Mouse (Mus musculus) MEL-GATA-1-ER (cell line): ENCODE measurements at regions not wholly inside any gene's neighbourhood (a gene's known extent, or its start where the extent isn't known, plus 50 kb on each side); places are given as distances from the start of the nearest gene placed in this dataset.

Experiments
- DNase-seq: peaks from one replicate; pipeline ENCODE4 v3.0.0-alpha.2; 2012; ENCODE audit warnings: low read depth; ENCODE audit errors: extremely low read depth

- DNase-seq = no peak
Observed at GRCm38 (mm10) chr13:60061589-60061988, 115.6 kb downstream of the Gas1 start.

DNA sequence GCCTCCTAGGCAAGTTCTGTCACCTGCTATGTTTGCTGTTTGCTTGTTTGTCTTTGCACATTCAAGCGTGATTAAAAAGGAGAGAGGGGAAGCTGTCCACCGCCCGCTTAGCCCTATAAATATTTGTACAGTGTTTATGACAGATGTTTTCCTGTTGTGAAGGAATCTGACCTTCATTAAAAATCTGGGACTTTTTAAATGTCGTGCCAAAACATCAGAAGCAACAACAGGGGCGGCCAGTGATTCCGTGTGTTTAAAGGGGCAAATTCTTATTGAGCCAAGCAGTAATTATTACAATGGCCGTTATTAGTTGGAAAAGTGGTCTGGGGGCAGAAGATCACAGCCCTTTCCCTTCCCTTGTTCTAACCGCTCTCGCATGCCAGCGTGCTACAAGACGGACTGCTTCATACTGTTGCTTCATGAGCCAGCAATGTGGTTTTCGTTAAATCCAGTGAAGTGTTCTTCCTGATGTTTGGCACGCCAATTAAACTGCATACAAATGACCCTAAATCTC is 119.3 kb downstream of the Gas1 start:
- no peak for DNase-seq

DNA sequence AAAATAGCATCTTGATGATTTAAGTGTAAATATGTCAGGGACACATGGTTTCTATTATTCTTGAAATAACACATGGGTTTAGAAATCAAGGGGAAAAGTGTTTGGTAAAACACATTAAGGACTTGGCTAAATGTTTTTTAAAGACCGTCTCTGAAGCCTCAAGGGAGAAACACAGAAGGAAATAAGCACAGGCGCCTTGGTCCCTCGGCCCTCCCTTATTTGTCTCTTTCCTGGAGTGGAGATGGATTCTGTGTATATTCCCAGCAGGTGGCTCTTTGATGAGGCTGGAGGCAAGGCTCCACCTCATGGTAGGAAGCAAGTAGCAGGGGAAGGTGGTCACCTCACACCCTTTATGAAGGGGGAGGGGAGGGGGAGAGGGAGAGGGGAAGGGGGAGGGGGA is 122.6 kb downstream of the Gas1 start:
- no peak for DNase-seq

DNA sequence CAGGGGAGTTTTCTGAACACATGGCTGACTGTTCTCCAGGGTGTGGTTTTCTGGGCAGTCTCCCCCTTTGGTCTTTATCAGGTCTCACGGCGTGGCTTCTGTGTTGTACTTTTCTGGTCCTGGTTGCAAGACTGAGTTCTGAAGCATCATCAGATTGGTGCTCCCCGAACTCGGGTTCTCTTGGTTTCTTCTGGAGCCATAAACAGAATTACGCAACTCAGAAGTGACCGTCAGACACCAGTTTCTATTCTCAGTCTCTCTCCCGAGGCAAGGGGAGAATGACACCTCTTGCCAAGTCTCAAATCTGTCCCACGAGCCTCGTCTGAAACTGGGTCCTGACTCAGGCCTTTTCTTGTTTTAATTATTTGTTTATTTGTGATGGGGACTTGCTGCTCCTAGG is 123.1 kb downstream of the Gas1 start:
- DNase-seq = no peak

- DNase-seq = no peak
Observed at GRCm38 (mm10) chr13:60051866-60052265, 125.3 kb downstream of the Gas1 start.

DNA sequence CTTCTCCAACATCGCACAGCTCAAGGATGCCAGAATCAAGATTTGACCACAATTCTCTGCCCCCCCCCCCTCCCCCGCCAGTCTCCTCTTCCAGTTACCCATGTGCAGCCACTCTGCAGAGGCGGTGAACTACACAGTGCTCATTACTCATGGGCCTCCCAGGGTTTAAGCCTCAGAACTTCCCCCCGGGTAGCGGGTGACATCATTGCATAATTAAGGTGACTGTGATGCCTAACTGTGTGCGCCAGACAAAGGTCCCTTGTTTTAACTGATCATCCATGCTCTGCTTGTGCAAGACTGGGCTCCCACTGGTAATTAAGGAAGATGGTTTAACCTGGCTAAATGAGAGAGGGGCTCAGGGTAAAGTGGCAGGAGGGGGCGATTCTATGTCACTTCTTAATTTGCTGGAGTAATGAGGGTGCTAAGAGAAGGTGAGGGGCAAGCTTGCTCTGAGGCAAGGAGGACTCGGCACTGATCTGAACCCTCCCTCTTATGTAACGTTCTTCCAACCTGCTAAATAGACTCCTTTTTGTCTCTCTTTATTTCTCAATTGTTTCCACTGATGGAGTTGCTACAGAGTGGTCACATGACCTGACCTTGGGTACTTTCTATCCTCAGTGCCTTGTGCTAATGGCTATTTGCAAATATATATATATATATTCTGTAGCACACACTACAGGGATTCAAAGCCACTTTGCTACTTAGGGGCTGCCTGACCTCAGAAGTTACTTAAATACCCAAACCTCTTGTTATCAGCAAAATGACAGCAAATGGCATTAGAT is 126.2 kb downstream of the Gas1 start:
- no peak for DNase-seq

- DNase-seq = no peak
Observed at GRCm38 (mm10) chr13:60049703-60050102, 127.5 kb downstream of the Gas1 start.

DNA sequence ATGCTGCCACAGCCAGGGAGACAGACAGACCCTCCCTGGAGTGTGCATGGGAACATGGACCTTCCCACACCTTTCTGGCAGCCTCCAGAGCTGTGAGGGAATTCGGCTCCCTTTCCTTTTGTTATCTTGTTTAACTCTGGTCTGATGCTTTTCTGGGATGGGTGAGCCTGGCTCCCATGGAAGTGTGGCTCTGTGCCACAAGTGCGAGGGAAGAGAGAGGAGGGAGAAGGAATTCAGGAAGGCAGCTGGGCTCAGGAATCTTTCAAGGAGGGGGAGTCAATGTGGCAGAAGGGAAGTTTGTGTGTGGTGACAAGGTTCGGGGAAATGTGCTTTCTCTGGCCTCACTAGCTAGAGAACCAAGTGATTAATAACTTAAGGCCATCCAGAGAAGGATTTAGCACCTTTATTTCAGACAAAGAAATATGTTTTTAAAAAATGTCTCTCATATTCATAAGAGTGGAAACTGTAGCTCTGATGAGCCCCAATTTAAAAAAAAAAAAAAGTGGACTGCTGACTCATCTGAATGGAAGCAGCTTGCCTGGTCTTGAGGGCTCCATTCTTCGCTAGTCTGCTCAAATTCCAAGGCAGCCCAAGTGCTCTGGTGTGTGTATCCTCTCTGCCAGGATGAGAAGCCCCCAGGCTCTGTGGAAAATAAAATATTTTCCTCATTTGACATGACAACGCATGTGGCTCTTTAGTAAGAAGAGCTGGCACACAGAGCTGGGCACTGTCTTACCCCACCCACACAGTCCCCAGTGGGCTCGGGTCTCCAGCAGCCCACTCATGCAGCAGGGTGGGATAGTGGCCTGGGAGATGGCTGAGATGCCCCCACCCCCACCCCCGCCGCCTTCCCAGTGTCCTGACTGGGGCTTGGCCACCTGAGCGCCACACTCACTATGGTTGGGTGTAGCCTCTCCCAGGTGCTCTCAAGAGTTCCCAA is 129.1 kb downstream of the Gas1 start:
- DNase-seq = no peak

GRCm38 (mm10) chr13:60045752-60046151 is 131.4 kb downstream of the Gas1 start:
- DNase-seq = no peak

DNA sequence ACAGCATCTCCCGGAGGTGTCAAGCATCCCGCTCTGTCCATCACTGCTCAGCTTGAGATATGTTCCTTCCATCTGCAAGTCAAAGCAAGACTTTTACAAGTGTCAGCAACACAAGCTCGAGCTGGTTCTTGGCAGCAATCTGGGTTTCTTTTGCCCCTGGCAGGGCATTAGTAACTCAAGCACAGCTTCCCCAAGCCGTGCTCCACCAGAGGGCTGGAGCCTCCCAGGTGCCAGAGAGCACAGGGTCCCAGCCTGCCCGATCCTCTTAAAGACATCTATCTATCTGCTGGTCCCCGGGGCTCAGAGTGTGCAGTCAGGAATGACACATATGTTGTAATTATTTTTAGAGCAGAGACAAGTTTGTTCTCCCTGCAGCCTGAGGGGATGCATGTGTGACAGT is 132.3 kb downstream of the Gas1 start:
- DNase-seq = no peak

- no peak for DNase-seq
Observed at GRCm38 (mm10) chr13:60042443-60042842, 134.7 kb downstream of the Gas1 start.

GRCm38 (mm10) chr13:60035536-60036130 is 141.5 kb downstream of the Gas1 start:
- DNase-seq = no peak

DNA sequence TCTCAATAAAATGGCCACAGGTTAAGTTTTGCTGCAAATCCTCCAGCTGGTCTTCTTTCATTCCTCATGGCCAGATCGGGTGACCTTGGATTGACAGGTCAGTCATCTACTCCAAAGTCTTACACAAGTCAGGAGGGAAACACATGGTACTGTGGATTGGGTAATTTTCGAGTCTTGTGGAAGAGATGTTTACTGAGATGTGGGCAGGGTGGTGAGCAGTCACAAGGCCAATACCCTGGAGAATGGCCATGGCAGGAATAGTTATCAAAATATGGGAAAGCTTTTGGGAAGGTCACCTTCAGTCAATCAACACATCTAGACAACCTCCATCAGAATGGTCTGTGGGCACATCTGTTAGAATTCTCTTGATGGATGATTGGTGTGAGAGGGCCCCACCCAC is 144.0 kb downstream of the Gas1 start:
- DNase-seq = no peak

- DNase-seq = no peak
Observed at GRCm38 (mm10) chr13:60032586-60032985, 144.6 kb downstream of the Gas1 start.

GRCm38 (mm10) chr13:60029591-60029990 is 147.6 kb downstream of the Gas1 start:
- DNase-seq = no peak

DNA sequence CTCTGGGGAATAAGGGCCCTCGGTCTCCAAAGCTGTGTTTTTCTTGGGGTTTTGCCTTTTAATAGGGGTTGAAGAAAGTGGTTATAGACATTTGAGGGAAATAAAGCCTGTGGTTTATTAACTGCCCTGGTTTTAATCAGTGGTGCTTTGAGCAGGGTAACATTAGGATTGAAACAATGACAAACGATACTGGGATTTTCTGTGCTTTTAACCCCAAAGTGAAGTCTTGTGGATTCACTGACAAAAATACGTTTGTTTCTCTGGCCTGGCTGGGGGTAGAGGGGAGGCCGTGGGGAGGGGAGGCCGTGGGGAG is 157.0 kb downstream of the Gas1 start:
- no peak for DNase-seq

DNA sequence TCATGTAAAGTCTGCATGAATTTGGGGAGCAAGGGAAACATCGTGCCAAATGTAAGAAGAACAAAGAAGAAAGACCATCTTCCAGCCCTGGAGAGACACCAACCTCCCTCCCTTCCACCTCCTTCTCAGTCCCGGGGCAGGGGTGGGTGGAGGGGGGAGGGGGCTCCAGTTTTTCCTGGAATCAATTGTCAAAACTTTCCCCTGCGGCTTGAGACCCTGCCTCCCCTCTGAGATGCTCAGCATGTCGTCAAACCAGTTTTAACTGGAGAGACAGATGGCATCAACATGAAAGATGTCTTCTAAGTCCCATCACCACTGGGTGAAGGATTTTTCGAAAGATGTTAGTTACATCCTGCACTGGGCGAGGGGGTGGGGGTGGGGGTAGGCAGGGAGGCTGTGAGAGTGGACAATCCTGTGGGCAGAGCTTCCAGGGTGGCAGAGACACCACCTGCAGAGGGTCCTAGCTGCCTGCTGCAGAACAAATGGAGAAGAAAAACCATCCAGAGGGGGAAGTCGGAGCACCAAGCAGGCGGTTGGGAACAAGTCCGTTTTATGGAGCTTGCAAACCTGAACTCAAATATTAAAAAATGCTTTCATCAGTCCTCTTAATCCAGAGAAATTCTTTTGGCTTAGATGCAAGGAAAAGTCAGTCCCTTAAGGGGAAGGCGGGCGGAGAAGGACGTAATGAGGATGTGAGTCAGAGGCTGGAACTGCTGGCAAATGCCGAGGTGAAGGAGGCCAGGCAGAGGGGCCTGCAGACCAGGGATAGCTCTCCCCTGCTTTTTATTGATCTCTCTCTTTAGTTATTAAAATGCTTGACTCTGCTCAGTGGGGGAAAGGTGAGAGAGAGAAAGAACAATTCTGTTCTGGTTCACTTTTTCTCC is 157.6 kb downstream of the Gas1 start:
- DNase-seq = no peak

- no peak for DNase-seq
Observed at GRCm38 (mm10) chr13:60015854-60016366, 161.3 kb downstream of the Gas1 start.

DNA sequence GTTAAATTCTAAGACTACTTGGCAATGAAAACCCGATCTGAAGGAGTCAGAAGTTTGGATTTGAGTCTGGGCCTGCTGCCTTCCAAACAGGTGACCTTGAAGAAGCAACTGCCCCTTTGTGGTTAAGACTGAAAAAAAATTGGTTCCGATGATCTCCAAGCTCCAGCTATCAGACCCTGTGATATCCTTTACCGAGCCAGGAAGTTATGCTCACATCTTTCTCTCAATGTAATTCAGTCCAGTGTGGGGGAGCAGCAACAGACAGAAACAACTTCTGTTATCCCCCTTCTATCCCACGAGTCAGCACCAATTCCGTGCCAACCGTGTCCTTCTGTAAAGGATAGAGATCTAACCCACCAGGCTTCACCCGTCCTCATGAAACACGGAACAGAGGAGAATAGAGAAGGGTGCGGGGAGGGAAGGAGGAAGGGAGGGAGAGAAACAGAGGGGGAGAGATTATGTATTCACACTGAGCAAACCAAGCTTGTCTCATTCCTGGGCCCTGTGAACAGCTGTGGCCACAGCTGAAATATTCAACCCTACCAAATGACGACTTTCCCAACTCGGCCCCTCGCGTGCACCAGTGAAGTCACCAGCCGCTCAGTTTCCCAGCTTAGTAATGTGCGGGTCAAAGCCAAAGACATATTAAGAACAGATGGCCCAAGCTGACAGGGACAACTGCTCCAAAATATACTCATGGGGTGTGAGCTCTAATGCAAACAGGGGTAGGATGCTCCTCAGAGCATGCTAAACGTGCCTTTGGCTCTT is 164.9 kb downstream of the Gas1 start:
- DNase-seq = no peak

DNA sequence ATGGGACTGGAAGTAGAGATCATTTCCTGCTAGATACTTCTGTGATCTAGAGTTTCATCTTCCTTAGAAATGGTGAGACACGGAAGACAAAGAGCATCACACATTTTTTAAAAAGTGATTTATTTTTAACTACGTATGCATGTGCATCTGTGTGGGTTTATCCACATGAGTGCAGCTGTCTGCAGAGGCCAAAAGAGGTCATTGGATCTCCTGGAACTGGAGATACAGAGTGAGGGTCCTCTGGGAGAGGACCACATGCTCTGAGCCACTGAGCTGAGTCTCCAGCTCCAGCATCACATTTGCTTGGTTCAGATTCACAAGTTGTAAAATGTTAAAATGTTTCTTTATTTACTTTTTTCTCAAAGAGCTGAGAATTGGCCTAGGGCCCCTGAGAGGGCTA is 166.1 kb downstream of the Gas1 start:
- DNase-seq = no peak
